Mouse (Mus musculus) left cerebral cortex, adult 18-20 months (tissue): ENCODE measurements around the gene Greb1. TPM values are rescaled to one million over a fixed set of nuclear protein-coding genes. Genes with fewer than 3 reads are reported as not detected.

Experiments
- DNase-seq, 2 experiments: peaks; one replicate each; pipeline ENCODE4 v3.0.0; 2021 to 2022; ENCODE audit warnings: low spot score in 2 of 2, mixed read lengths in 1 of 2
- long read RNA-seq, 2 experiments: library from polyadenylated mRNA; stranded (forward); transcript quantifications; one replicate each; pipeline ENCODE4 v2.0.0; 2021
- total RNA-seq, 2 experiments: library from RNA; stranded (reverse); gene quantifications; 2 replicates each; pipeline ENCODE4 v1.2.3; 2021

The Greb1 gene
- total RNA-seq = 1 to 10 TPM in 1 of 2 experiments, under 1 TPM in 1; 0.98 to 1.0 TPM
- long read RNA-seq, experiment 1 = 0 reads
- long read RNA-seq, experiment 2 = 0 reads

- DNase-seq = no peak
Measured at GRCm38 (mm10) chr12:16800259-16800958, at the start of gene Greb1. Gene Greb1, minus strand, starts transcription at chr12:16800886.

- no peak for DNase-seq
Measured at GRCm38 (mm10) chr12:16849821-16850220, 49.1 kb upstream of the Greb1 start.

GRCm38 (mm10) chr12:16848501-16848900 lies 47.8 kb upstream of the Greb1 start:
- DNase-seq = no peak

GRCm38 (mm10) chr12:16847204-16847792 lies 46.6 kb upstream of the Greb1 start:
- no peak for DNase-seq

- peak; percentile 38 to 39 for DNase-seq
Measured at GRCm38 (mm10) chr12:16844623-16845592, 44.2 kb upstream of the Greb1 start.

- no peak for DNase-seq
Measured at GRCm38 (mm10) chr12:16840842-16841782, 40.4 kb upstream of the Greb1 start.

- DNase-seq = no peak
Measured at GRCm38 (mm10) chr12:16837766-16838165, 37.1 kb upstream of the Greb1 start.

GRCm38 (mm10) chr12:16836188-16836587 lies 35.5 kb upstream of the Greb1 start:
- peak; percentile 71 to 81 for DNase-seq

GRCm38 (mm10) chr12:16834701-16835100 lies 34.0 kb upstream of the Greb1 start:
- no peak for DNase-seq

GRCm38 (mm10) chr12:16831071-16831470 lies 30.4 kb upstream of the Greb1 start:
- no peak for DNase-seq

GRCm38 (mm10) chr12:16829785-16830184 lies 29.1 kb upstream of the Greb1 start:
- no peak for DNase-seq

- peak in 1 of 2 experiments; percentile 37 for DNase-seq
Measured at GRCm38 (mm10) chr12:16828505-16828904, 27.8 kb upstream of the Greb1 start.

- no peak for DNase-seq
Measured at GRCm38 (mm10) chr12:16823701-16824100, 23.0 kb upstream of the Greb1 start.

GRCm38 (mm10) chr12:16822181-16822734 lies 21.6 kb upstream of the Greb1 start:
- DNase-seq = no peak

- no peak for DNase-seq
Measured at GRCm38 (mm10) chr12:16820761-16821160, 20.1 kb upstream of the Greb1 start.

- no peak for DNase-seq
Measured at GRCm38 (mm10) chr12:16818513-16818912, 17.8 kb upstream of the Greb1 start.

- no peak for DNase-seq
Measured at GRCm38 (mm10) chr12:16817147-16817546, 16.5 kb upstream of the Greb1 start.

- no peak for DNase-seq
Measured at GRCm38 (mm10) chr12:16811477-16811876, 10.8 kb upstream of the Greb1 start.

GRCm38 (mm10) chr12:16810525-16811431 lies 10.1 kb upstream of the Greb1 start, which contains the start of gene E2f6:
Gene E2f6, plus strand, starts transcription at chr12:16810963.
- DNase-seq = peak; percentile 82 to 86
